Mouse (Mus musculus): Measurements from ENCODE around the gene Fam78a.

- no peak for TF ChIP-seq KAT2A (conservative IDR thresholded peaks at IDR 0.05; ENCODE audit: low read depth, low read length)
- no peak for TF ChIP-seq CTCF (IDR thresholded peaks at IDR 0.05 in 2 of 3, conservative IDR thresholded peaks at IDR 0.05 in 1 of 3; ENCODE audit: control insufficient read depth in 1 of 3, insufficient read depth in 1 of 3, low read depth in 2 of 3, low read length in 3 of 3, poor library complexity in 1 of 3, severe bottlenecking in 1 of 3)
- TF ChIP-seq POLR2A (IDR thresholded peaks at IDR 0.05; ENCODE audit: control insufficient read depth in 1 of 2, insufficient read depth in 1 of 2, low read depth in 1 of 2, low read length in 2 of 2, poor library complexity in 1 of 2): no peak
- TF ChIP-seq CHD1 (IDR thresholded peaks at IDR 0.05; ENCODE audit: low read depth, low read length): no peak
- no peak for TF ChIP-seq MYB (IDR thresholded peaks at IDR 0.05; ENCODE audit: low read depth, low read length)
- TF ChIP-seq ETS1 (IDR thresholded peaks at IDR 0.05; ENCODE audit: low read depth, low read length): no peak
Measured at GRCm38 (mm10) chr2:32085231-32085630, 574 bp upstream of the Fam78a start.

Measured in MEL (cell line).